Mouse (Mus musculus) gastrocnemius, postnatal 25 days (tissue): ENCODE results near the gene Csrp1. TPM values are rescaled to one million over a fixed set of nuclear protein-coding genes. Genes with fewer than 3 reads are reported as not detected.

ENCODE experiments used
- total RNA-seq, 2 experiments: library from RNA; stranded (reverse); gene quantifications; 1 replicate in 1 of 2; 2 replicates in 1 of 2; pipeline ENCODE4 v1.2.3; 2021

The Csrp1 gene
- total RNA-seq, 2 experiments from 2014 or later: 24.8 to 41.1 TPM

Other genes starting within 250 kb of the Csrp1 start
- 10 to 100 TPM in 1 of 2 experiments, 1 to 10 TPM in 1; 7.9 to 11.1 TPM for gene Nav1, start 112.8 kb upstream of the Csrp1 start, total RNA-seq
- 100 to 1,000 TPM in 1 of 2 experiments, 10 to 100 TPM in 1; 56.9 to 161 TPM for gene Phlda3, start 46.1 kb downstream of the Csrp1 start, total RNA-seq
- 100 to 1,000 TPM in 1 of 2 experiments, 10 to 100 TPM in 1; 73.2 to 356 TPM for gene Tnni1, start 59.4 kb downstream of the Csrp1 start, total RNA-seq
- gene Lad1, start 98.5 kb downstream of the Csrp1 start, total RNA-seq: not detected
- gene Tnnt2, start 116.3 kb downstream of the Csrp1 start, total RNA-seq: 1 to 10 TPM; 6.2 to 8.4 TPM
- under 1 TPM in 1 of 2 experiments, not detected in 1; 0.11 TPM for gene Pkp1, start 199.1 kb downstream of the Csrp1 start, total RNA-seq